Mouse (Mus musculus): ENCODE results near the gene Kif26b. TPM values are rescaled to one million over a fixed set of nuclear protein-coding genes. Genes with fewer than 3 reads are reported as not detected.
A peak's percentile ranks its signal among the peaks of the same experiment; 100 is the strongest.

Kif26b gene
- total RNA-seq, 2 experiments from 2014 or later: 4.5 to 5.9 TPM

DNA sequence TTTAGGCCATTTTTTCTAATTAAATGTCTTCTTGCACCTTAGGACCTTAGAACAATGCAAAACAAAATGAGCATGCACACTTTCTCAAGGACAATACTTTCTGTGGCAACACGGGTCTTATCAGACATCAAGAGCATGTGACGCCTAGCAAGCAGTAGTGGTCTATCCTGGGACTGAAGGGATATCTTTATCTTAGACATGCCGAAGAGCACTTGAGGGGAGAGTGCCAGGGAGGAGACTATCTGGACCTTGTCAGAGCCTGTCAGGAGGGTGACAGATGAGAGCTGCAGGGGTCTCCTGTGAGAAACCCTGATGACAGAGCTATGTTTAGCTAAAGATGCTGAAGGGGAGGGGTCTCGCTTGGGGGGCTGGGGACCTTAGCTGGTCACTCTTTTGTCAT, 116.0 kb downstream of the Kif26b start:
- intact Hi-C loops (cut with DNase I): no loop called here
- no peak for DNase-seq

DNA sequence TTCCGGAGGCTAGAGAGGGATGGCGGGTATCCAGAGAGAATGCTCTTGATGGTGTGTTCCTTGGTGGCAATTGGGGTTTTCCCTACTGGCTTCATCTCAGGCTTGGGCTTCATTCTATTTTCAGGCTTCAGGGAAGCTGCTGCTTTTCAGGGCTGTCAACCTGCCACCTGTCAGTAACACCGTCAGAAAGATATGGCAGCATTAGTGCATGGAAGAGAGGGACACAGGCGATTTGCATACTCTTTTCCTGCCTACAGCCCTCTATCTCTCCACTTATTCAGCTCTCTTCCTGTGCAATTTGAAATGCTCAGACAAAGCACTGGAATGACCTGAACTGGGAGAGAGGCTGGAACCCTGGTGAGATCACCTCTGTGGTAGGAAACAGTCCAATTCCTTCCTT, 117.7 kb downstream of the Kif26b start:
- no peak for DNase-seq
- intact Hi-C loops (cut with DNase I): no loop called here

DNA sequence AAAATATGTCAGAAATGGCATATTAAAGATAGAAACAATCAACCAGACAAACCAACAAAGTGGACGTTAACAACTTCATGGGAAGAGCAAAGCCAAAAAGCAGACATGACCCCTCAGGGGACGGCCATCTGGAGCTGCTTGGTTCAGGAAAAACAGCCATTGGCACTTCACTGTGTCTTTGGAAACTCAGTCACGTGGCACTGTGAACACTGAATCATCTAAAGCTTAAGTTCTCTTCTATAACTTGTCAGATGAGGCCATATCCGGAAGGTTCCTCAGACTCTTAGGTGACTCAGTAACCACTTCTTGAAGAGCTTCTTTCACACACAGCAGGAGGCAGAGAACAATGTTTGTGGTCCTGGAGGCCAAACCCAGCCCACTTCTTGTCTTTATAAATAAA, 126.6 kb downstream of the Kif26b start:
- DNase-seq: no peak
- intact Hi-C loops (cut with DNase I): no loop called here

DNA sequence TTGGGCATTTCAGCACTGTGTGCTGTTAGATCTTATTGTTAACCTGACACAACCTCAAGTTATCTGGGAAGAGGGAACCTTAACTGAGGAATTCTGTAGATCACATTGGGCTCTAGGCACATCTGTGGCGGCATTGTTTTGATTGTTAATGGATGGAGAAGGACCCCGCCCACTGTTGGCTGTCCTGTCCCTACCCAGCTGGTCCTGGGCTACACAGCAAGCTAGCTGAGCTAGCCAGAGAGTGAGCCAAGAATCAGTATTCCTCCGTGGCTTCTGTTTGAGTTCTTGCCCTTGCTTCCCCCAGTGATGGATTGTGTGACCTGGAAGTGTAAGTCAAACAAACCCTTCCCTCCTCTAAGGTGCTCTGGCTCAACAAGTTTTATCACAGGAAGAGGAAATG, 132.1 kb downstream of the Kif26b start:
- DNase-seq: no peak
- intact Hi-C loops (cut with DNase I): no loop called here

DNA sequence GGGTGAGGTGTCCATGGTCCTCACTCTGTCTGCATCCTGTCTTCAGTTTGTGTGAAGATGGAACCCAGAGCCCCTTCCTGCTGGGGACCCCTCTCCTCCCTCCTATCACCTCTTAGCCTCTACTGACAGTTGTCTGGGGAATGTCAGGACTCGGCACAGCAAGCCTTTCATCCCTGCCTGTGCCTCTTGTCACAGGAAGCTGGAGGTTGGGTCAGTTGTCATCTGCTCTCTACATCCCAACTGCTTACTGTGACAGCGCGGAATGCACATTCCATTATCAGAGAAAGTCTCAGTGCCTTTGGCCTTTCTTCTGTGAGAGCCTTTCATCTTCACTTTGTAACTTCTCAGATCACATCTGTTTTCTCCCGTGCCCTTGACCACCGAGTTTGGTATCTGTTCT, 132.6 kb downstream of the Kif26b start:
- intact Hi-C loops (cut with DNase I): no loop called here
- no peak for DNase-seq

DNA sequence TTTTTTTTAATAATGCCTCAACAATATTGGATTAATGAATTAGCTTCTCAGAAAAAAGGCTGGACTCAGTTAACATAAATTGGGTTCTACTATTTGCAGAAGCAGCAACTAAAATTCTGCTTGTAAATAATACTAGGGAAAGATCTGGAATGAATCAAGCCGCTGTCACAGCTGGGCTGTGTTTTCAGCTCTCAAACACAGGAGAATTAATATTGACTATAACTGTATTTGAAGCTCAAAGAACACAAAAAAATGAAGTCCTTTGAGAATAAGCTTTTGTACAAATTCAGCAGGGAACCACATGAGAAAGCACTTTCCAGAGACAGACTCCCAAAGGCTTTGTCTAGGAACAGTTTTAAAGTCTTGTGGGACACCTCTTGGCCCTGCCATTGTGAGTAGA, 134.6 kb downstream of the Kif26b start:
- DNase-seq: no peak
- intact Hi-C loops (cut with DNase I): no loop called here

DNA sequence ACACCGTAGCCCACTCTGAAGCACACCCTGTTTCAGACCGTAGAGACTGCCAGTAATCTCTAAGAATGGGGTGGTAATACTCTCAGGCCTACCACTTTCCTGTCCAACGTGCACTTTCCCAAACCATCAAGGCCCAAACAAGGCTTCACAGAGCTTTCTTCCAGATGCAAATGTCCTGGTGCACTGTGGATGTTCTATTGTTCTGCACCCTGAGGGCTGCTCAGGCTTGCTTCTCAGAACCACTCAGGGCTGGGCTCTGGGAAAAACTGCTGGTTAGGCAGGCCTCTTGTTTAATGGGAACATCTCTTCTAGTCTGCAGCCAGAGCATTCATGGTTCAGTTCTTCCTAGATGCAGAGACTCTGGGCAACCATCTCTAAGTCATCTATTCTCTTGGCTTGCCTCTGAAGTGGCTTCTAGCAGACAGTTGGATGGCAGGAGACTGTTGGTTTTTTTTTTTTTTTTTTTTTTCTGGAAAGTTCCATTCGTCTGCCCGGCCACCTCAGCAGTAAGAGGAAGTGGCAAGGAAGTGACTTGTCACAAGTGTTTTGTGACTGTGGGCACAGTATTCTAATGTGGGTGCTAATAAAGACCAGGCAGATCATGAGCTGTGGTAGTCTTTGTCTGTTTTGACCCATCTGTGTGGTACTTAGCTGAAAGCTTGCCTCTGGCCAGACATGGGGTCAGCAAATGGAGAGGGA, 135.5 kb downstream of the Kif26b start:
- intact Hi-C loops (cut with DNase I): no loop called here
- no peak for DNase-seq

DNA sequence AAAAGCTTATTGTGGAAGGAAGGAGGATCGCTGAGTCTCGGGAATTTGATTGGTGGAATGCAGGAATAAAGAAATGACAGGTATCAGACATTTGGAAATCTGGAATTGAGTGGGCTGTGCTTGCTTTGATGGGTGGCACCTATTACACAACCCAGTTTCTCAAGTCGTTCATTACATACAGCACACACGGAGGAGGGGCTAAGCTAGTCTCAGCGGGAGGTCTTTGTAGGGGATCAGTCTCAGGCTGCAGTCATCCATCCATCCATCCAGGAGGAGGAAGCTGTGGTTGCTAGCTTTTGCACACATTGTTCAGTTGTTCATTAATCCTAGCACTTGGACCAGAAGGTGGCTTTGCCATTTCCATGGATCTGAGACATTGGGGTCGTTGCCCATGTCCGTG, 137.6 kb downstream of the Kif26b start:
- DNase-seq: no peak
- intact Hi-C loops (cut with DNase I): no loop called here

DNA sequence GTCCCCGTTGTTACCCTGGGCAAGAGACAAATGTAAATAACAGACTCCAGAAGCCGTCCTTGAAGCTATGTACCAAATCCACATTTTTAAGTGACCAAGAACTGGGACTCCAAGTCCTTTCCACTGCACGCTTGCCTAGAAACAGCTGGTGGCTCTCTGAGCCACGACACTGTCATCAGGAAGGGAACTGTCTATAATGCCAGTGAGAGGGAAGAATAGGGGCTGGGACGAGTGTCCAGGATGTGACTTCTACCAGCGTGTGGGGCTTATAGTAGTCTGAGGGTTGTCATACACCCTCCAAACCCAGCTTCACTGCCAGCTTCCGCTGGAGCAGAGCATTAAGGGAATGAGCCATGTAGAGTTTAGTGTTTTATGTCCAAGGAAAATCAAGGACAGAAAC, 138.9 kb downstream of the Kif26b start:
- intact Hi-C loops (cut with DNase I): no loop called here
- DNase-seq: no peak

DNA sequence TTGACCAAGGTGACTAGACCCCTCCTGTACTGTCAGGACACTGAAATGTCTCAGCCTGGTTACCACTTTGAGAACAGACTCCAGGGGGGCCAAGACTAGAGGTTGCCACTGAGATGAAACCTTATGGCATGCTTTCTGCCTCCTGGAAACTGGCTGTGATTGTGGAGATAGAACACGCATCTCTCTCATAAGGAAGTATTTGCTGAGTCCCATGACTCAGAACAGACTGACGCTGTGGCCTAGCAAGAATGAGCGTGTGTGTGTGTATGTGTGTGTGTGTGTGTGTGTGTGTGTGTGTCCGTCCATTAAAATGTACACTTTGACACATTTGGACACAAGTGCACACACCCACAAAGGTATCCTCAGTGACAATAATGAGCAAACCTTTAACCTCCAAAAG, 140.0 kb downstream of the Kif26b start:
- DNase-seq: no peak
- intact Hi-C loops (cut with DNase I): no loop called here

DNA sequence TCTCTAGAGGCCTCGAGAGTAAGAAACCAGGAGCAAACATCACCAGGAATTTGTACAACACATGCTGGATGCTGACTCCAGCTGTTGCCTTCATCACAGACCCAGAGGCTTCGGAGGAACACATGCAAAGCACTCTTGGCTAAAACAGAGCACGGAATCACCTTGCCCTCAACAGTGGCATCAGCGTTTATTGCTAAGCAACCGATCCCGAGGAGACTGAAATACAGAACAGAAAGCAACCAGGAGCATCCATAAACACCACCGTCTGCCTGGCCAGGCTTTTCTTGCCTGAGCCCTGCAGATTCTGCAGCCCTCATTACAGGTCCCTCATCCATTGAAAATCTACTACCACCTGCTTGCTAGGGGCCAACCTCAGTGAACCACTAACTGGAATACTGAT, 144.1 kb downstream of the Kif26b start:
- DNase-seq: no peak
- intact Hi-C loops (cut with DNase I): no loop called here

DNA sequence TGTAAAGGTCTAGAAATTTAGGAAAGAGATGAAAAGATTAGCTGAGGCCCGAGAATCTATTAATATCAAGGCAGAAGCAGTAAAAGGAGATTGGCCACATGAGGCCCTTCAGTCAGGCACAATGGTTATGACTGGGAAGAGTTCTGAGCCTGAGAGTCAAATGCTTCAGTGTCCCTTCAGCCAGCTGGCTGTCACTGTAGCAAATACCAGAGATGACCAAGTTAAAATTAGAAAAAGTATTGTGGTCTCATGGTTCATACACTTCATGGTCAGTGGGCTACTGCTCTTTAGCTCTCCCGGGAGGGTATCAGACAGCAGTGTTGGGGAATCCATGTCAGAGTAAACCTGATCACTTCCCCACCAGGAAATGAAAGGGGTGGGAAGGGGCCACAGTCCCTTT, 144.6 kb downstream of the Kif26b start:
- DNase-seq: peak in 1 of 2 experiments; percentile 9
- intact Hi-C loops (cut with DNase I): no loop called here

DNA sequence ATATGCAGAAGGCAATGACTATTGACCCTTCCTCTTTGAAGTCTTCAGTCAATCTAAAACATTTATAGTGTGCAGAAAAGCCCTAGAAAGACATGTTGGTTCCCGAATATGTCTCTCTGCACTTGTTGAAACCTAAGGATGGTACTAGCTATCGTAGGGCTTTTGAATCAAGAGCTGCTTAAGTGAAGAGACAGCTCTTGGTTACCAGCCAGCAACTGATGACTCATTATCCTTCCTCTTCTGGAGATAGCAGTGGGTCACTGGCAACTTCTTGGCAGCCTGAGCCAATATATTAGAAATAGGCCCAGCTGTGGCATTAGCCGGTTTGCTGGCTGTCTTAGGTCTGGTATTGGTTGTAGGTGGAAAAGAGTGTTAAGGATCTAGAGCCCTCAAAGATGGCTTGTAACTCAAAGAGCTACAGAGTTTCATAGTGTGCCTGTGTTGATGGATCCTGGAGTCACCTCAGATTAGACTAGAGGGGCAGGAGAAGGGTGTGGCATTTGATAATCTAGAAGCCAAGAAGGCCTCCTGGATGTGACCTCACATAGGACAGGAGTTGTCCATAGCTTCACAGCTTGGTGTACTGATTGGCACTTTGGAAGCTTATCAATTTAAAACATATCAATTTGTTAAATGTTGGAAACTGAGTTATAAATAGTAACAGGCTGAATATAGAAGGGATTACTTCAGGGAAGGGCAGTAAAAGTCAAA, 146.8 kb downstream of the Kif26b start:
- DNase-seq: peak in 1 of 2 experiments; percentile 8

DNA sequence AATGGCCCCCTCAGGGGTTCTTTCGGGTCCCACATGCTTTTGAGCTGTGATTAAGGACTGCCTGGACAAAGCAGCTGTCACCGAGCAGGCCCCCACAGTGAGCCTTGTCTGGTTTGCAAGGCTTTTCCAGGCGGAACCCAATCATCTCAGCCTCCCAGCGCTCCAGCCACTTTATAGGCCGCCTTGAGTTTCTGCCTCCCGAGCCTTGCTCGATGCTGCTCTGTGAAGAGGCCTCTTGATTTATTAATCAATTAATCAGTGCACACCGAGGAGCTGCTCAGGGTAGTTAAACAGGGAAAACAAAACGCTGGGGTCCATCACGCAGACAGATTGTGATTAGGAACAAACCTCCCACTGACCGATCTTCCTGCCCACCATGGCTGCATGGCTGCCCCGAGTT, 148.2 kb downstream of the Kif26b start:
- no peak for DNase-seq
- intact Hi-C loops (cut with DNase I): no loop called here

More for the DNA sequence above, 146.8 kb downstream of the Kif26b start:
- intact Hi-C loops (cut with DNase I): no loop called here

DNA sequence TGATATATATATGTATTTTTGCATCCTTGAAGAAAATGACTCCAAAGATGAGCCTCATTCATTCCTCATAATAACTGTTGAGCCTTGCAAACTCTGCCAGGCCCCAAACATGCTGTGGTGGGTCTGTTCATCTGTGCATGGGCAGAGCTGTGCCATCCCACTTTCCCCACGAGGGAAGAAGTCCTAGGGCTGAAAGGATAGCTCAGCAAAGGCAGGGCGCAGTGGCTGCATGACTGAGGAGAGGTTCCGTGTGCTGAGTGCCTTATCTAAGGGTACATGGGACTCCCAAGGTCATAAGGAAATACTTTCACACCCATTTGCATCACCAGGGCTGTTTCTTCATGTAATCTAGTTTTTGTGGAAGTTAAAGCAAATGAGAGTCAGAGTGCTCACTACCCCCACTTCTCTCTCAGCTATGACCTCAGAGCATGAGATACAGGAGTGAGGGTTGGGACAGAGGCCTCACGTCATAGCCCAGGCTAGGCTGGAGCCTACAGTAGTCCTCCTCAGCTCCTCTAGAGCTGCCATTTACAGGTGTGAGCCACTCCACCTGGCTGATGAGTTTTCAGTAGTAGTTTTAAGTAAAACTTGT, 148.8 kb downstream of the Kif26b start:
- intact Hi-C loops (cut with DNase I): no loop called here
- DNase-seq: no peak

DNA sequence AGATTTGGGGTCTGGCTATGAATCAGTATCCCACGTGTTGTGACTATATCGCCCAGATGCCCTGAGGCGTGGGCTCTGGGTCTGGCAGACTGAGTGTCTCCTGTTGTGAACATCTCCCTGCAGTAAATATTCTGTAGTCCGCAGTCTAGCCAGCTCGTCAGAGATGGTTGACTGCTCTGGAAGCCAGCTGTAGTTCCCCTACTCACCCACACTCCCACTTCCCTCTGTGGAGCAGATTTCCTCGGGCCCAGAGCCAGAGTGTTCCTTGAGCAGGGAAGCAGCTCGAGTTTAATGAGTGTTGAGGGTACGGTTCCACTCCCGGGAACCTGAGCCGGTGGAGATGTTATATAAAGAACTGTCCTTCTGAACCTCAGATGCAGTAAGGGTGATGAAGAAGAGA, 154.7 kb downstream of the Kif26b start:
- DNase-seq: peak in 1 of 2 experiments; percentile 15
- intact Hi-C loops (cut with DNase I): no loop called here

DNA sequence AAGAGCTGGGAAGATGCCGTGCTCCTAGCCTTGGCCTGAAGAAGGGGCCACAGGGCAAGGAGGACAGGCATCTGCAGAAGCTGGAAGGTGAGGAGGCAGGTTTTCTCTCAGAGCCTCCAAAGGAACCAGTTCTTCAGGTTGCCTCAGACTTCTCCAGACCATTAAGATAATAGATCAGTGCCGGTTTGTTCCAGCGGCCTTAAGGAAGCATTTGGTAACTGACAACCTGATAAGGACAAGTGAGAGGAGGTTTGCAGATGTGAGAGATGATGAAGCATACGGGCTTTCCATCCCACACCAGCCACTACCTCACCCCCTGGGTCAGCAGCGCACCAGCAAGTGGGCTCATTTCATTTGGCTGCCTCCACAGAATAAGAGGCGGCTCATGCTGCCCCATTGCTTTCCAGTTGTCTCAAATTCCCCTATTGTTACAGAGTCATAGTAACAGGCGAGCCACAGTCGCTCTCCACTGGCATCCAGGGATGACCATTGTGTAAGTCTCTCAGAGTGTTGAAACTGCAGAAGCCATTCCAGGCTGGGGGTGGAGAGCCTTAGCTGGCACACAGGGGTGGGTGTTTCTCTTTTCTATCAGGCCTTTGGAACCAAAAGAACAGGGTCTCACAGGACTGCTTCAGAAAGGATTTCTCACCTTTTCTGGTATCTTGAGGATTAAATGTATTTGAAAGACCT, 156.2 kb downstream of the Kif26b start:
- intact Hi-C loops (cut with DNase I): no loop called here
- DNase-seq: no peak

DNA sequence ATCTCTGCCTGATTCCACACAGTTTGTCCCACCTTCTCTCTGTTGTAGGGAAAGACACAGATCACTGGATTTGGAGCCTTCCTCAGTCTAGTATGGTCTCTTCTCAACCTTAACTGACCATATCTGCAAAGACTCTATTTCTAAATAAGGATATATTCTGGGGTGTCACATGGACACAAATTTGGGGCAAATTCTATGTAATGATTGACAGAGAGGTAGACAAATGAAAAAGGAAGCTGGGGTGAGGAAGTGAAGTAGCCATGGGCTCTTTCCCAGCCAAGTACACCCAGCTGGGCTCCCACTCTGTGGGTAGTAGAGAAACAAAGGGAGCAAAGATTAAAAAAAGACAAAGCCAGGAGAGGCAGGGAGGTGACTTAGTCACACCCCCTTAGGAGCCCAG, 158.0 kb downstream of the Kif26b start:
- no peak for DNase-seq
- intact Hi-C loops (cut with DNase I): no loop called here

DNA sequence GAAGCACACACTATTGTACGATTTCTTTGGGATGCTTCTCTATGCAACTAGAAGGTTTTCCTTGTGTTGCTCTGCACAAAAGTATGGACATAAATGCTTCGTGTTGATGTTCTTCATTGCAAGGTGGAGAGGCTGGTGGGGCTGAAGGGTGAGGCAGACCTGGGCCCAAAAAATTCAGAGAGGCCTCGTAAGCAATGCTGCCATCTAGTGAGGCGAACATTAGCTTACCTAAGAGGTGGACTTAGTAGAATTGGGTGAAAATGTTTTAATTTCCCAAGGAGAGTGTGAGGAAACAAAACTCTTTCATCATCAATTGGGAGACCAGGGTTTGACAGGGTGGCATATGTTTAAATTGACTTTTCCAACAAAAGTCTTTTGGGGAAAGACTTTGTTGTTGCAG, 160.6 kb downstream of the Kif26b start:
- intact Hi-C loops (cut with DNase I): loop anchor here (2.0 kb wide), 1 partner anchor 159 kb away; no protein-coding TSS in a partner anchor
- peak in 1 of 2 experiments; percentile 11 for DNase-seq

DNA sequence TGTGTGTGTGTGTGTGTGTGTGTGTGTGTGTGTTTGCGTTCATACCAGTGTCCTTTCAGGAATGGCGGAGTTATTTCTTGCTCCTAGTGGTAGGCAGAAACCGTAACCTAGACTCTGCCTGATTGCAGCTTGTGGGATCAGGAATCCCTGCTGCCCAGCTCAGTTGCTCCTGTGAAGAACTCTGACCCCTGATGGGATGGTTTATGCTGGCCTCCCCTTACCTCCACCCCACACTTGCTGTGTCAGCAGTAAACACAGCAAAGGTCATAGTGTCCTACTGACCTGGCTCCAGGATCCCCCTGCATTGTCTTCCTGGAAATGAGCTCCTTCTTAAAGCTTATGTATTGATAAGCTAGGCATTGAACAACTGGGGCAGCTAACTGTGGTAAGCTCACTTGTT, 162.8 kb downstream of the Kif26b start:
- DNase-seq: no peak
- intact Hi-C loops (cut with DNase I): no loop called here

DNA sequence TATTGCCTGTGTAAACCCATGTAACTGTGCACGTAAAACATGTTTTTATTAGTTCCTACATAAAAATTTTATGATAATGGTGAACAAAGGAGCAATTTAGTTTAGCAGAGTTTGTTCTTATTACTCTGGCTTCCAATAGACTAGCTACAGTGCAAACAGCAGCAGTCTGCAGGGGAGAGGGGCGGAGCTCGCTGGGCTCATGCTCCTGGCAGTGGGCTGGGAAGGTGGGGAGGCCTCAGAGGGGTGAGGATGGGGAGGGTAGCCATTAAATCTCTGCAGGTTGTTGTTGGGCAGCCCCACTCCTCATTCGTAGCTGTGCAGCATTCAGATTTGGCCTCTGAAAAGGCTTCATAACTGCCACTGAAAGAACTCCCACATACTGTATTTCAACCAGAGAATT, 171.2 kb downstream of the Kif26b start:
- no peak for DNase-seq
- intact Hi-C loops (cut with DNase I): no loop called here
